In genomic region chr16:18876442-18877308, GRCm38 (mm10) we compare ENCODE assay signal across 7 mouse cellular contexts. TPM values are rescaled to one million over a fixed set of nuclear protein-coding genes. Genes with fewer than 3 reads are reported as not detected.
A peak's percentile ranks its signal among the peaks of the same experiment; 100 is the strongest.
DNase-seq lines count a peak whose midpoint lies in the region; ATAC-seq and TF ChIP-seq lines count a peak whose summit lies in the region.

Gene Mrpl40 (minus strand): TSS chr16:18876862.
Gene Hira (plus strand): TSS chr16:18877037.

- H3K4me1 ChIP-seq in intestine, postnatal 0 days (replicated peaks; ENCODE audit: control insufficient read depth, insufficient read depth, low read length): no peaks in the 10 kb centered on the region
- peaks cover 20% of the 10 kb centered on the region for H3K4me1 ChIP-seq in midbrain, embryonic 12.5 days
- H3K4me1 ChIP-seq in small intestine, adult 2 months (ENCODE audit: control insufficient read depth, insufficient read depth, insufficient read length, low read length): peaks cover 6% of the 10 kb centered on the region; the same call in 1 of the 2 replicates

- no peaks in the 10 kb centered on the region for H3K27me3 ChIP-seq in intestine, postnatal 0 days (replicated peaks; ENCODE audit: control insufficient read depth, insufficient read depth, low read length)
- no peaks in the 10 kb centered on the region for H3K27me3 ChIP-seq in midbrain, embryonic 12.5 days
- H3K27me3 ChIP-seq in small intestine, adult 2 months (ENCODE audit: control insufficient read depth, insufficient read depth, low read length): no peaks in the 10 kb centered on the region

- DNase-seq in adrenal gland, adult 8-10 months: peak; percentile 96
- DNase-seq in embryo, embryonic 9.5 days (ENCODE audit: extremely low spot score): peak; percentile 95
- peak; percentile 36 for DNase-seq in gonadal fat pad, adult 2 months (ENCODE audit: low read depth)
- peak; percentile 93 for DNase-seq in left cerebral cortex, postnatal 4 days

- no peaks in the 10 kb centered on the region for H3K9me3 ChIP-seq in intestine, postnatal 0 days (ENCODE audit: control insufficient read depth)
- H3K9me3 ChIP-seq in midbrain, embryonic 12.5 days: no peaks in the 10 kb centered on the region

- ATAC-seq in intestine, postnatal 0 days: peak; percentile 92
- ATAC-seq in midbrain, embryonic 12.5 days (ENCODE audit: low FRiP score, low read depth): peak; percentile 94

- peak within 1 kb of the TSS; percentile 91 for H3K4me3 ChIP-seq in intestine, postnatal 0 days (ENCODE audit: low read depth, low read length)
- H3K4me3 ChIP-seq in midbrain, embryonic 12.5 days: peak within 1 kb of the TSS; percentile 95
- peak within 1 kb of the TSS; percentile 99 for H3K4me3 ChIP-seq in small intestine, adult 2 months (ENCODE audit: low read depth, low read length)

- peaks cover 18% of the 10 kb centered on the region; the same call in 1 of the 2 replicates for H3K36me3 ChIP-seq in intestine, postnatal 0 days (ENCODE audit: control insufficient read depth, insufficient read depth)
- H3K36me3 ChIP-seq in midbrain, embryonic 12.5 days: peaks cover 26% of the 10 kb centered on the region
- peaks cover 16% of the 10 kb centered on the region for H3K36me3 ChIP-seq in small intestine, adult 2 months (ENCODE audit: control insufficient read depth, insufficient read depth, low read length)

- H3K4me2 ChIP-seq in intestine, postnatal 0 days (replicated peaks; ENCODE audit: low read depth): peak within 1 kb of the TSS; percentile 86
- peak within 1 kb of the TSS; percentile 60 for H3K4me2 ChIP-seq in midbrain, embryonic 12.5 days (replicated peaks)

- TF ChIP-seq CTCF in intestine, postnatal 0 days (IDR thresholded peaks at IDR 0.05; ENCODE audit: low read depth): peak; percentile 14; the same call in 1 of the 2 replicates
- TF ChIP-seq CTCF in small intestine, adult 2 months (IDR thresholded peaks at IDR 0.05; ENCODE audit: extremely low read depth, insufficient read length, insufficient replicate concordance, low read depth, low read length): no peak

- TF ChIP-seq POLR2A in small intestine, adult 2 months (IDR thresholded peaks at IDR 0.05; ENCODE audit: low read depth, low read length): peak; percentile 75

- intact Hi-C loops in left cerebral cortex, postnatal 4 days (cut with DNase I): no loop called here

- peak within 1 kb of the TSS; percentile 84 for H3K9ac ChIP-seq in intestine, postnatal 0 days (ENCODE audit: low read depth, low read length)
- H3K9ac ChIP-seq in midbrain, embryonic 12.5 days (replicated peaks): peak within 1 kb of the TSS; percentile 92

- WGBS in intestine, postnatal 0 days: under 1% methylated on average over 91 of the region's 93 CpGs
- WGBS in midbrain, embryonic 12.5 days: under 1% methylated on average over 85 of the region's 93 CpGs
- under 1% methylated on average over 93 of the region's 93 CpGs for WGBS in small intestine, adult 2 months

- peak within 1 kb of the TSS; percentile 94 for H3K27ac ChIP-seq in intestine, postnatal 0 days (ENCODE audit: low read depth, low read length)
- peak within 1 kb of the TSS; percentile 94 for H3K27ac ChIP-seq in midbrain, embryonic 12.5 days (replicated peaks)
- H3K27ac ChIP-seq in small intestine, adult 2 months (ENCODE audit: insufficient read depth, low read depth, low read length): peak within 1 kb of the TSS; percentile 98

RNA-seq across cellular contexts. Expression of gene Mrpl40, which starts in this region (rescaled TPM):
- 10 to 100 TPM; 42.0 to 53.2 (median 48.0) TPM for total RNA-seq in adrenal gland, adult 8-10 months (2022)
- 14.3 and 14.4 TPM in 2 replicates for polyA plus RNA-seq in gonadal fat pad, adult 2 months (2012; rRNA removed)
- polyA plus RNA-seq in intestine, postnatal 0 days (2015; fragmentation: Nextera tagmentation; extraction: Ambion mirVana): 74.1 and 77.8 TPM in 2 replicates
- 10 to 100 TPM; 42.9 to 45.7 TPM for total RNA-seq in left cerebral cortex, postnatal 4 days (2021)
- polyA plus RNA-seq in midbrain, embryonic 12.5 days (2016; fragmentation: Nextera tagmentation; extraction: Ambion mirVana): 77.0 and 92.1 TPM in 2 replicates
- 6.9 and 8.2 TPM in 2 replicates for polyA plus RNA-seq in small intestine, adult 2 months (2012; rRNA removed)

RNA-seq across cellular contexts. Expression of gene Hira, which starts in this region (rescaled TPM):
- total RNA-seq in adrenal gland, adult 8-10 months (2022): 10 to 100 TPM; 31.8 to 59.1 (median 39.6) TPM
- polyA plus RNA-seq in gonadal fat pad, adult 2 months (2012; rRNA removed): 40.3 and 46.6 TPM in 2 replicates
- polyA plus RNA-seq in intestine, postnatal 0 days (2015; fragmentation: Nextera tagmentation; extraction: Ambion mirVana): 6.9 and 8.3 TPM in 2 replicates
- total RNA-seq in left cerebral cortex, postnatal 4 days (2021): 100 to 1,000 TPM; 133 to 134 TPM
- 27.6 and 29.2 TPM in 2 replicates for polyA plus RNA-seq in midbrain, embryonic 12.5 days (2016; fragmentation: Nextera tagmentation; extraction: Ambion mirVana)
- polyA plus RNA-seq in small intestine, adult 2 months (2012; rRNA removed): 22.5 and 49.3 TPM in 2 replicates

Comparison
In these comparisons a context has a peak if more than half of its experiments do, and no peak if none do; other contexts are left out.
1. Peak in every context shown above with its lines: DNase-seq, ATAC-seq, H3K4me3 ChIP-seq and H3K27ac ChIP-seq.
2. DNase-seq: peak in every context shown above with its lines; median percentile 96 in adrenal gland, adult 8-10 months; 95 in embryo, embryonic 9.5 days; 93 in left cerebral cortex, postnatal 4 days; 36 in gonadal fat pad, adult 2 months.